Mouse (Mus musculus): ENCODE measurements around the gene Ctsl.

Ctsl gene

GRCm38 (mm10) chr13:64312916-64313289, 57.8 kb downstream of the Ctsl start:
- DNase-seq (ENCODE audit: low read depth, low spot score) = no peak

- peak; percentile 72 for DNase-seq (ENCODE audit: low read depth, low spot score)
Measured at GRCm38 (mm10) chr13:64312024-64312915, 58.4 kb downstream of the Ctsl start, which contains the start of gene Aaed1. Gene Aaed1, minus strand, starts transcription at chr13:64312710.

GRCm38 (mm10) chr13:64311266-64311665, 59.4 kb downstream of the Ctsl start:
- DNase-seq (ENCODE audit: low read depth, low spot score) = no peak

DNA sequence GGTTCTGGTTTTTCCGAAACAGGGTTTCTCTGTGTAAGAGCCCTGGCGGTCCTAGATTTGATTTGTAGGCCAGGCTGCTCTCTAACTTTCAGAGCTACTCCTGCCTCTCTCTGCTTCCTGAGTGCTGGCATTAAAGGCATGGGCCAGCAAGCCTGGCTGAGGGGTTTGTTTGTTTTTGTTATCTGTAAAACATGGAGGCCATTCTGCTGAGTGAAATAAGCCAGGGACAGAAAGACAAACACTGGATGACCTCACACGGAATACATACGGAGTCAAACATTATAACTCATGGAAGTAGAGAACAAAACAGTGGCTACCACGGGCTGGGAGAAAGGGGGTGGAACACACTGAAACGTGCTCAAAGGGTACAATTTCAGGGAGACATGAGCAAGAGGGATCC, 60.1 kb downstream of the Ctsl start:
- no peak for DNase-seq (ENCODE audit: low read depth, low spot score)

GRCm38 (mm10) chr13:64309842-64310241, 60.8 kb downstream of the Ctsl start:
- DNase-seq (ENCODE audit: low read depth, low spot score) = no peak

Data from embryo, embryonic 11.5 days (tissue).